Mouse (Mus musculus): ENCODE measurements around the gene Des. TPM values are rescaled to one million over a fixed set of nuclear protein-coding genes. Genes with fewer than 3 reads are reported as not detected.
A peak's percentile ranks its signal among the peaks of the same experiment; 100 is the strongest.

Gene Des
- polyA plus RNA-seq (2014; fragmentation: Nextera tagmentation; extraction: Ambion mirVana) = 43.7 and 51.0 TPM in 2 replicates

- Histone ChIP-seq H3K27ac (ENCODE audit: low read length) (peak within 1 kb of the TSS; percentile 62; the same call in 1 of the 2 replicates), H3K4me3 (ENCODE audit: low read depth, low read length) (peak within 1 kb of the TSS; percentile 36), H3K9me3 (ENCODE audit: control insufficient read depth, low read depth, low read length) (no peaks in the 10 kb centered on the region), H3K9ac (replicated peaks; ENCODE audit: low read depth, low read length) (no peak within 1 kb of the TSS; the same call in 1 of the 2 replicates), H3K4me2 (replicated peaks; ENCODE audit: low read depth, low read length) (peak within 1 kb of the TSS; percentile 56), H3K36me3 (ENCODE audit: control insufficient read depth, insufficient read depth, low read length) (no peaks in the 10 kb centered on the region), H3K27me3 (ENCODE audit: control insufficient read depth, insufficient read depth, low read length) (no peaks in the 10 kb centered on the region; the same call in 1 of the 2 replicates), H3K4me1 (ENCODE audit: control insufficient read depth, insufficient read depth, low read length) (peaks cover 20% of the 10 kb centered on the region; the same call in 1 of the 2 replicates)
- ATAC-seq (ENCODE audit: insufficient number of reproducible peaks, insufficient read depth, low FRiP score, low read depth) = peak; percentile 73; the same call in 1 of the 2 replicates
- 1% methylated on average over 80 of the region's 80 CpGs for WGBS
Measured at GRCm38 (mm10) chr1:75360112-75361031, at the start of gene Des. Des (plus strand) TSS chr1:75360329.

GRCm38 (mm10) chr1:75311694-75312093 lies 48.4 kb upstream of the Des start:
- Histone ChIP-seq H3K27ac (ENCODE audit: low read length) (no peak overlapping the region), H3K36me3 (ENCODE audit: control insufficient read depth, insufficient read depth, low read length) (peaks cover 69% of the 10 kb centered on the region), H3K4me1 (ENCODE audit: control insufficient read depth, insufficient read depth, low read length) (peaks cover 7% of the 10 kb centered on the region), H3K4me3 (ENCODE audit: low read depth, low read length) (no peak overlapping the region), H3K4me2 (replicated peaks; ENCODE audit: low read depth, low read length) (no peak overlapping the region), H3K9ac (replicated peaks; ENCODE audit: low read depth, low read length) (no peak overlapping the region), H3K9me3 (ENCODE audit: control insufficient read depth, low read depth, low read length) (no peaks in the 10 kb centered on the region), H3K27me3 (ENCODE audit: control insufficient read depth, insufficient read depth, low read length) (no peaks in the 10 kb centered on the region)
- ATAC-seq (ENCODE audit: insufficient number of reproducible peaks, insufficient read depth, low FRiP score, low read depth) = no peak
- 93% methylated on average over 6 of the region's 6 CpGs for WGBS

- H3K27ac ChIP-seq (ENCODE audit: low read length) = no peak overlapping the region
- no peaks in the 10 kb centered on the region for H3K27me3 ChIP-seq (ENCODE audit: control insufficient read depth, insufficient read depth, low read length)
- H3K9me3 ChIP-seq (ENCODE audit: control insufficient read depth, low read depth, low read length) = no peaks in the 10 kb centered on the region
- no peak overlapping the region for H3K4me2 ChIP-seq (replicated peaks; ENCODE audit: low read depth, low read length)
- no peak overlapping the region for H3K4me3 ChIP-seq (ENCODE audit: low read depth, low read length)
- H3K4me1 ChIP-seq (ENCODE audit: control insufficient read depth, insufficient read depth, low read length) = peaks cover 7% of the 10 kb centered on the region
- H3K9ac ChIP-seq (replicated peaks; ENCODE audit: low read depth, low read length) = no peak overlapping the region
- no peak for ATAC-seq (ENCODE audit: insufficient number of reproducible peaks, insufficient read depth, low FRiP score, low read depth)
- H3K36me3 ChIP-seq (ENCODE audit: control insufficient read depth, insufficient read depth, low read length) = peaks cover 45% of the 10 kb centered on the region
- WGBS = 93% methylated on average over 6 of the region's 6 CpGs
Measured at GRCm38 (mm10) chr1:75315011-75315410, 45.1 kb upstream of the Des start.

- Histone ChIP-seq H3K4me2 (replicated peaks; ENCODE audit: low read depth, low read length) (peak overlapping the region; percentile 72), H3K36me3 (ENCODE audit: control insufficient read depth, insufficient read depth, low read length) (peaks cover 44% of the 10 kb centered on the region), H3K4me3 (ENCODE audit: low read depth, low read length) (peak overlapping the region; percentile 67), H3K27me3 (ENCODE audit: control insufficient read depth, insufficient read depth, low read length) (no peaks in the 10 kb centered on the region), H3K27ac (ENCODE audit: low read length) (peak overlapping the region; percentile 90; the same call in 1 of the 2 replicates), H3K9ac (replicated peaks; ENCODE audit: low read depth, low read length) (peak overlapping the region; percentile 64; the same call in 1 of the 2 replicates), H3K4me1 (ENCODE audit: control insufficient read depth, insufficient read depth, low read length) (peaks cover 7% of the 10 kb centered on the region), H3K9me3 (ENCODE audit: control insufficient read depth, low read depth, low read length) (no peaks in the 10 kb centered on the region)
- no peak for ATAC-seq (ENCODE audit: insufficient number of reproducible peaks, insufficient read depth, low FRiP score, low read depth)
- 80% methylated on average over 29 of the region's 29 CpGs for WGBS
Measured at GRCm38 (mm10) chr1:75315456-75316365, 44.4 kb upstream of the Des start.

- peak overlapping the region; percentile 67 for H3K4me3 ChIP-seq (ENCODE audit: low read depth, low read length)
- peak; percentile 31 for ATAC-seq (ENCODE audit: insufficient number of reproducible peaks, insufficient read depth, low FRiP score, low read depth)
- no peaks in the 10 kb centered on the region for H3K9me3 ChIP-seq (ENCODE audit: control insufficient read depth, low read depth, low read length)
- H3K27me3 ChIP-seq (ENCODE audit: control insufficient read depth, insufficient read depth, low read length) = no peaks in the 10 kb centered on the region
- peak overlapping the region; percentile 90 for H3K27ac ChIP-seq (ENCODE audit: low read length)
- H3K4me2 ChIP-seq (replicated peaks; ENCODE audit: low read depth, low read length) = peak overlapping the region; percentile 72
- H3K36me3 ChIP-seq (ENCODE audit: control insufficient read depth, insufficient read depth, low read length) = peaks cover 33% of the 10 kb centered on the region
- WGBS = 0% methylated on average over 20 of the region's 20 CpGs
- peak overlapping the region; percentile 64 for H3K9ac ChIP-seq (replicated peaks; ENCODE audit: low read depth, low read length)
- peaks cover 7% of the 10 kb centered on the region for H3K4me1 ChIP-seq (ENCODE audit: control insufficient read depth, insufficient read depth, low read length)
Measured at GRCm38 (mm10) chr1:75316861-75317240, 43.3 kb upstream of the Des start.

- under 1% methylated on average over 90 of the region's 92 CpGs for WGBS
Measured at GRCm38 (mm10) chr1:75317241-75318201, 42.6 kb upstream of the Des start, which contains the start of gene Dnpep. Dnpep (minus strand) TSS chr1:75317990.

GRCm38 (mm10) chr1:75318301-75318700 lies 41.8 kb upstream of the Des start:
- H3K27ac ChIP-seq (ENCODE audit: low read length) = 0 out of 2 replicates have a peak overlapping the region, but pooled peaks have one; percentile 28
- 66% methylated on average over 3 of the region's 3 CpGs for WGBS
- H3K4me3 ChIP-seq (ENCODE audit: low read depth, low read length) = no peak overlapping the region; the same call in 1 of the 2 replicates
- H3K27me3 ChIP-seq (ENCODE audit: control insufficient read depth, insufficient read depth, low read length) = no peaks in the 10 kb centered on the region
- no peaks in the 10 kb centered on the region for H3K9me3 ChIP-seq (ENCODE audit: control insufficient read depth, low read depth, low read length)
- H3K4me1 ChIP-seq (ENCODE audit: control insufficient read depth, insufficient read depth, low read length) = peaks cover 7% of the 10 kb centered on the region
- no peak for ATAC-seq (ENCODE audit: insufficient number of reproducible peaks, insufficient read depth, low FRiP score, low read depth)
- peak overlapping the region; percentile 31 for H3K4me2 ChIP-seq (replicated peaks; ENCODE audit: low read depth, low read length)
- no peak overlapping the region for H3K9ac ChIP-seq (replicated peaks; ENCODE audit: low read depth, low read length)
- H3K36me3 ChIP-seq (ENCODE audit: control insufficient read depth, insufficient read depth, low read length) = peaks cover 19% of the 10 kb centered on the region

More at GRCm38 (mm10) chr1:75317241-75318201, 42.6 kb upstream of the Des start, which contains the start of gene Dnpep:
- Histone ChIP-seq H3K4me2 (replicated peaks; ENCODE audit: low read depth, low read length) (peak within 1 kb of the TSS; percentile 72), H3K27me3 (ENCODE audit: control insufficient read depth, insufficient read depth, low read length) (no peaks in the 10 kb centered on the region), H3K4me3 (ENCODE audit: low read depth, low read length) (peak within 1 kb of the TSS; percentile 67), H3K9ac (replicated peaks; ENCODE audit: low read depth, low read length) (peak within 1 kb of the TSS; percentile 64), H3K27ac (ENCODE audit: low read length) (peak within 1 kb of the TSS; percentile 90), H3K9me3 (ENCODE audit: control insufficient read depth, low read depth, low read length) (no peaks in the 10 kb centered on the region), H3K4me1 (ENCODE audit: control insufficient read depth, insufficient read depth, low read length) (peaks cover 7% of the 10 kb centered on the region), H3K36me3 (ENCODE audit: control insufficient read depth, insufficient read depth, low read length) (peaks cover 26% of the 10 kb centered on the region)
- peak; percentile 97 for ATAC-seq (ENCODE audit: insufficient number of reproducible peaks, insufficient read depth, low FRiP score, low read depth)
